Mouse (Mus musculus): ENCODE measurements around the gene Cobl.

- TF ChIP-seq CTCF (IDR thresholded peaks at IDR 0.05) = no peak
- TF ChIP-seq POLR2A (IDR thresholded peaks at IDR 0.05; ENCODE audit: insufficient read depth, low read depth, low read length) = no peak
Measured at GRCm38 (mm10) chr11:12469638-12470037, 4.9 kb upstream of the Cobl start.

Measured in heart, adult 2 months (tissue).